Mouse (Mus musculus): ENCODE measurements around the gene Efhd2.

GRCm38 (mm10) chr4:141867498-141867897 is 7.2 kb downstream of the Efhd2 start:
- TF ChIP-seq ZC3H11A (IDR thresholded peaks at IDR 0.05; ENCODE audit: borderline replicate concordance, low read depth, low read length) (no peak), ZNF384 (IDR thresholded peaks at IDR 0.05; ENCODE audit: low read depth, low read length) (no peak), HCFC1 (IDR thresholded peaks at IDR 0.05; ENCODE audit: borderline replicate concordance, insufficient read depth, low read length) (no peak)
